Mouse (Mus musculus) brown adipose tissue, adult 24 weeks (tissue): Measurements from ENCODE around the gene Zfp850. TPM values are rescaled to one million over a fixed set of nuclear protein-coding genes. Genes with fewer than 3 reads are reported as not detected.
"Not testable (repeated sequence)": the region's sequence is repeated elsewhere in the genome, so short reads cannot be mapped to it uniquely, and the experiment has no call there.

Experiments used
- H3K27ac ChIP-seq: fragments of 200-500 bp; replicated peaks from 2 replicates; pipeline ENCODE4 v1.5.1; 2012; ENCODE audit warnings: low read depth, mild to moderate bottlenecking, low read length
- H3K4me1 ChIP-seq: fragments of 200-500 bp; 2 replicates; pipeline ENCODE4 v1.6.1; 2012; ENCODE audit warnings: low read length, mixed read lengths; ENCODE audit not compliant: control insufficient read depth, insufficient read depth, insufficient read length
- H3K4me3 ChIP-seq: fragments of 200-500 bp; 2 replicates; pipeline ENCODE4 v1.5.1; 2012; ENCODE audit warnings: low read depth, mild to moderate bottlenecking, low read length, moderate library complexity; ENCODE audit not compliant: insufficient read depth
- polyA plus RNA-seq: library from polyadenylated mRNA; stranded (reverse); fragments of >200 nt; gene quantifications from 2 replicates; pipeline ENCODE4 v1.2.4, GENCODE M21; 2012; ENCODE audit not compliant: missing spikeins, insufficient read depth, insufficient read length

The Zfp850 gene
- polyA plus RNA-seq, result 0.21 TPM in 1 of 2 replicates, not detected in the other

GRCm38 (mm10) chr7:28013549-28014444 is at the start of gene Zfp850:
Gene Zfp850, minus strand, starts transcription at chr7:28014115.
- peak within 1 kb of the TSS; percentile 88 for H3K4me3 ChIP-seq
- H3K27ac ChIP-seq, result peak within 1 kb of the TSS; percentile 58
- H3K4me1 ChIP-seq, result no peaks in the 10 kb centered on the region

GRCm38 (mm10) chr7:28059972-28060371 is 46.1 kb upstream of the Zfp850 start:
- Histone ChIP-seq H3K4me1 (no peaks in the 10 kb centered on the region), H3K27ac (no peak overlapping the region), H3K4me3 (no peak overlapping the region)

DNA sequence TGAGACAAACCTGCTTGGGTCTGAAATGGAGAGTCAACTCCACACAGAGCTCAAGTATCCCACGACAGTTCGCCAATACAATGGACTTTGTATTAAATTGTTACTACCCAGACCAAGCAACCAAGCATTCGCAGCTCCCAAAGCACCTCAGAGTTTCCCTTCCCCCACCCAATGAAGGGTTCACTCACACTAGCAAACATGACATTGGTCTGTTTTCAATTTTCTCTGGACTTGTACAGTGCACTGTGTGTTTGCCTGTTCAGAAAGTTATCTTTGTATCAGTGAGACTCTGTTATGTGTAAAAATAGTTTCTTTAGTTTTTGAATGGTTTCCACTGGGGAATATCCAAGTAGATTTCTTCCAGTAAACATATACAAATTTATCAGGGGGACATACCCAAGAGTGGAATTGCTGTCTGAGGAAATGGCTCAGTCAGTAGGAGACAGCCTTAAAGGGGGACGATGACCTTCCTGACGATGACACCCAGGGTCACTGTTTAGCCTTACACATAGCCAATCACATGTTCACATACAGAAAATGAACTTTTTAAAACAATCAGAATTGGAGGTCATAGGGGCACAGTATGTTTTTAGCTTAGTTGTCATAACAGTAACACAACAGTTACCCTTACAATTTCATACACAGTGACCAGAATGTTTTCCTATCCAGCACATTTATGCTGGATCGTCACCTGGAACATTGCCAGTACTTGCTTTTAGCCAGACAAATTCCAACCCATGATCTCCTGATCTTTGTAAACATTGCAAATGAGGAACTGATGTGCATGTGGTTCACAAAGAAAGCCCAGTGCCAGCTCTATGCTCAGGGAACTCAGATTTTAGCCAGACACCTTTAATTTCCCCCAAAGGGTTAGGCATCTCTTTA is 39.4 kb upstream of the Zfp850 start:
- Histone ChIP-seq H3K4me3 (no peak overlapping the region), H3K27ac (no peak overlapping the region), H3K4me1 (0 out of 2 replicates have a peak, but pooled peaks cover 3% of the 10 kb centered on the region)

- H3K4me3 ChIP-seq, result no peak overlapping the region
- 0 out of 2 replicates have a peak, but pooled peaks cover 3% of the 10 kb centered on the region for H3K4me1 ChIP-seq
- no peak overlapping the region for H3K27ac ChIP-seq
Observed at GRCm38 (mm10) chr7:28050584-28050983, 36.7 kb upstream of the Zfp850 start.

- Histone ChIP-seq H3K27ac (peak within 1 kb of the TSS; percentile 73), H3K4me1 (0 out of 2 replicates have a peak, but pooled peaks cover 4% of the 10 kb centered on the region), H3K4me3 (peak within 1 kb of the TSS; percentile 85)
Observed at GRCm38 (mm10) chr7:28049476-28050409, 35.8 kb upstream of the Zfp850 start, which contains the start of gene Psmc4. Gene Psmc4, minus strand, starts transcription at chr7:28050101.

DNA sequence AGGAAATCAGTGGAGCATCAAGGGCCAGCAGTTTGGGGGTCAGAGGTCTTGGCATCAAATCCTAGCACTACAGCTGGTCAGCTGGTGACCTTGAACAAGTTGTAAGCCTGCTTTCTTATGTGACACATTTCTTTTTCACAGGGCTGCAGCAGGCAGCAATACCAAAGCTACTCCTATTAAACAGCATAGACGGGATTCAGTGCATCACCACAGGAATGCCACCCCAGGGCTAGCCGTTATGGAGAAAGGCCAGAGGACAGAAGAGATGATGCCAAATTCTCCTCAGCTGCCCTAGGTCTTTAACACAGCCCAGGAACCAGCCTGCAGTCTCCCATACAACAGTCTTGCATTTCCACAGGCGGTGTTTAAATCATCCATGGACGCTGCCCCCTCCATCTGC is 30.6 kb upstream of the Zfp850 start:
- H3K4me3 ChIP-seq, result no peak overlapping the region
- H3K27ac ChIP-seq, result peak overlapping the region; percentile 29; the same call in 1 of the 2 replicates
- H3K4me1 ChIP-seq, result peaks cover 10% of the 10 kb centered on the region; the same call in 1 of the 2 replicates

DNA sequence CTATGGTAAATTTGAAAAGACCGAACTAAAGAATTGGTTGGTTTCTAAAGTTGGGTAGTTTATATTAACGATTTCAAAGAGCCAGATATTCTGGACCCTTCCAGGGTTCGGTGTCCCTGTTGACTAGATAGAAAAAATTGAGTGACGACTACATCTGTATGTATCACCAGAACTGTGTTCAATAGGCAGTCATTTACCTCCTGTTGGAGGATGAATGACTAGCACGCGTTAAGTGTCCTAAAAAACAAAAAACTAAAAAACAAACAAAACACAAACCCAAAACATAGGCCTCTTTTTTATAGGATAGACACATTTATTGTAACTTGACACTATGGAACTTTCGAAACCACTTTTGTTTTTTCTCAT is 513 bp upstream of the Zfp850 start:
- Histone ChIP-seq H3K4me3 (peak overlapping the region; percentile 88), H3K27ac (no peak overlapping the region), H3K4me1 (no peaks in the 10 kb centered on the region)

DNA sequence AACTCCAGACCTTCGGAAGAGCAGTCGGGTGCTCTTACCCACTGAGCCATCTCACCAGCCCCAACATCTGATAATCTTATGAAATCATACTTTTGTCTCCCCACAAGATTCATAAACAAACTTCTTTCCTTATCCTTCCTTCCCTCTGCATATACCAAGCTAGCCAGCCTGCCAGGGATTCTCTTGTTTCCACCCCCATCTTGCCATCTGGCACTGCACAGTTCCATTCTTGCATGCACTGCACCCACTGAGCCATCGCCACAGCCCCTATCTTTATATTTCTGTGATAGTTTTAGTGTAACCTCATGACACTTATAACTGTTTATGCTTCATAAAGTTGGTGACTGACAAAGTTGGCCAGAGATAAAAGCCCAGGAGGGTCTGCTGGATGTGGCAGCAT is 3.6 kb downstream of the Zfp850 start:
- Histone ChIP-seq H3K4me3 (no peak overlapping the region), H3K4me1 (no peaks in the 10 kb centered on the region)

DNA sequence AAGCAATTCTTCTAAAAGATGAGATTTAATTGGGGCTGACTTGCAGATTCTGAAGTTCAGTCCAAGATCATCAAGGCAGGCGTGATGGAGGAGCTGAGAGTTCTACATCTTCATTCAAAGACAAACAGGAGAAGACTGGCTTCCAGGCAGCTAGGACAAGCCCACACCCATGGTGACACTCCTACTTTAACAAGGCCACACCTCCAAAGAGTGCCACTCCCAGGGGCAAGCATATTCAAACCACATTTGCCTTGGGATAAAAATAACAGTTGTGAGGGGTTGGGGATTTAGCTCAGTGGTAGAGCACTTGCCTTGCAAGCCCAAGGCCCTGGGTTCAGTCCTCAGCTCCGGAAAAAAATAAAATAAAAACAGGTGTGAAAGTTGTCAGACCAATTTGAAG is 31.7 kb downstream of the Zfp850 start:
- Histone ChIP-seq H3K4me3 (no peak overlapping the region), H3K27ac (no peak overlapping the region), H3K4me1 (0 out of 2 replicates have a peak, but pooled peaks cover 3% of the 10 kb centered on the region)

More for the DNA sequence above, 3.6 kb downstream of the Zfp850 start:
- no peak overlapping the region for H3K27ac ChIP-seq

DNA sequence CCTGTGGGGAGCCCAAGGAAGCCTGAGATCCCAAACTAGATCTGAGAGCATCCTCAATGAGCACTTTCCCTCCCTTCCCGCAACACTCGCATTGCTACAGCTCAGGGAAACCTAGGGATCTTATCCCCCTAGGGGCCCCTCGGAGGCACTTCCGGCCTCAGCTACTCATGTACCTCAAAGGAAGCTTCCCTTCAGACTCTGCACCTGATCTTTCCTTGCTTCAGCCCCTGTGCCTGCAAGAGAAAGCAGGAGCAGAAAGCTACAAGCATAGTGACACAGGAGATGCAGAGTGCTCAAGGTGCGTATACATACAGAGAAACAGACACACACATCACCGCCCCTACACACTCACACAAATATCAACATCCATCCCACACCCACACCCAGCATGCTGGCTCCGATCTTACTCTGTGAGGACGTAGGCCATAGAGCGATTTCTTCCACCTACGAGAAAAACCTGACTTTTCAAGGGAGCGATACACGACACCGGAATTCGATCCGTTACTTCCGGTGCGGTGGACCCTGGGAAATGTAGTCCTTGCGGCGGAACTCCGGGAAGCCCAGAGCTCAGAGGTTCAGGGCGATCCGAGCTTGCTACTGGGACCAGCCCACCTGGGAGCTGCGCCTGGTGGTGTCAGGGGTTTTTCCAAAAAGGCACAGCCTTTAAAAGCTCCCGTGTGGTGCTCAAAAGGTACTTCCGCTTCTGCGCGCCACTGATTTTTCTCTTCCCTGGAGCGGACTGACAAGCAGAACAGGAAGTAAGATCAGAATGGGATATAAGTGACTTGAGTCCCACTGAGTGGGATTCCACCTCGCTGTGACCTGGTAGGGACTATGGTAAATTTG is 35.0 kb downstream of the Zfp850 start, which contains the start of gene Zfp780b:
TSS of gene Zfp780b (minus strand) at position 489 of the 846 bp plus-strand sequence.
- Histone ChIP-seq H3K27ac (peak within 1 kb of the TSS; percentile 89), H3K4me1 (0 out of 2 replicates have a peak, but pooled peaks cover 3% of the 10 kb centered on the region), H3K4me3 (peak within 1 kb of the TSS; percentile 89)

- not testable (repeated sequence) for H3K4me1 ChIP-seq, H3K4me3 ChIP-seq, H3K27ac ChIP-seq
Observed at GRCm38 (mm10) chr7:27949451-27949850, 64.5 kb downstream of the Zfp850 start.

DNA sequence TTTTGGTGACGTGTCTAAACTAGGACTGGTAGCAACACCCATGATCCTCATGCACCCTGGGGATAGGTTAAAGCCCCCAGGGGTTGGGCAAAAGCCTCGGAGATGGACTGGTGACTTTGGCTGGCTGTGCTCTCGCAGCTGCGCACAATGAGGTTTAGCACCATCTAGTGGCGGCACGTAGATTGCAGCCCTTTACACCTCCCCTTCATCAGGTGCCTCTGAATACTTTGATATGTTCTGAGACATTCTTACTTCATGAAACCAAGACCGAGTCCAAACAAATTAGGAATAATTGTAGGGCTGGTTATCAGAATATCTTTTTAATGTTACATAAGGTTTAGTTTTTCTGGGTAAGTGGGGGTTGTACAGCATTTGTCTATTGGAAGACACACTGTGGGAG is 72.0 kb downstream of the Zfp850 start:
- not testable (repeated sequence) for H3K4me3 ChIP-seq, H3K4me1 ChIP-seq, H3K27ac ChIP-seq
